Mouse (Mus musculus): Measurements from ENCODE around the gene Astn2. TPM values are rescaled to one million over a fixed set of nuclear protein-coding genes. Genes with fewer than 3 reads are reported as not detected.

Gene Astn2
- polyA plus RNA-seq, 1 experiment from 2014 or later: 1.2 TPM

- Histone ChIP-seq H3K4me1 (replicated peaks; ENCODE audit: control insufficient read depth, insufficient read depth, low read length) (no peaks in the 10 kb centered on the region; the same call in 1 of the 2 replicates), H3K27ac (ENCODE audit: low read depth, low read length) (peak overlapping the region; percentile 3; the same call in 1 of the 2 replicates), H3K9ac (ENCODE audit: low read depth, low read length) (no peak overlapping the region), H3K4me2 (replicated peaks; ENCODE audit: low read depth, low read length) (no peak overlapping the region), H3K4me3 (ENCODE audit: low read depth, low read length) (no peak overlapping the region), H3K9me3 (ENCODE audit: control insufficient read depth, low read length) (no peaks in the 10 kb centered on the region), H3K27me3 (ENCODE audit: control insufficient read depth, insufficient read depth, low read length) (no peaks in the 10 kb centered on the region), H3K36me3 (ENCODE audit: control insufficient read depth, insufficient read depth, low read length) (no peaks in the 10 kb centered on the region)
- WGBS: 1% methylated on average over 3 of the region's 3 CpGs
- DNase-seq (ENCODE audit: low spot score) (peak; percentile 60), ATAC-seq (ENCODE audit: low FRiP score) (peak; percentile 90)
Observed at GRCm38 (mm10) chr4:65420511-65420931, 983.9 kb downstream of the Astn2 start.

- DNase-seq (ENCODE audit: low spot score) (no peak), ATAC-seq (ENCODE audit: low FRiP score) (no peak)
- Histone ChIP-seq H3K4me2 (replicated peaks; ENCODE audit: low read depth, low read length) (no peak overlapping the region), H3K4me3 (ENCODE audit: low read depth, low read length) (no peak overlapping the region), H3K9ac (ENCODE audit: low read depth, low read length) (no peak overlapping the region), H3K27me3 (ENCODE audit: control insufficient read depth, insufficient read depth, low read length) (no peaks in the 10 kb centered on the region), H3K9me3 (ENCODE audit: control insufficient read depth, low read length) (no peaks in the 10 kb centered on the region), H3K27ac (ENCODE audit: low read depth, low read length) (no peak overlapping the region), H3K36me3 (ENCODE audit: control insufficient read depth, insufficient read depth, low read length) (no peaks in the 10 kb centered on the region), H3K4me1 (replicated peaks; ENCODE audit: control insufficient read depth, insufficient read depth, low read length) (no peaks in the 10 kb centered on the region)
- 86% methylated on average over 4 of the region's 4 CpGs for WGBS
Observed at GRCm38 (mm10) chr4:65415507-65415906, 988.9 kb downstream of the Astn2 start.

GRCm38 (mm10) chr4:65402836-65403634, 1001.4 kb downstream of the Astn2 start:
- no peak for ATAC-seq (ENCODE audit: low FRiP score)
- Histone ChIP-seq H3K9me3 (ENCODE audit: control insufficient read depth, low read length) (no peaks in the 10 kb centered on the region), H3K4me1 (replicated peaks; ENCODE audit: control insufficient read depth, insufficient read depth, low read length) (no peaks in the 10 kb centered on the region), H3K36me3 (ENCODE audit: control insufficient read depth, insufficient read depth, low read length) (no peaks in the 10 kb centered on the region), H3K9ac (ENCODE audit: low read depth, low read length) (no peak overlapping the region), H3K27ac (ENCODE audit: low read depth, low read length) (no peak overlapping the region), H3K27me3 (ENCODE audit: control insufficient read depth, insufficient read depth, low read length) (no peaks in the 10 kb centered on the region), H3K4me2 (replicated peaks; ENCODE audit: low read depth, low read length) (no peak overlapping the region), H3K4me3 (ENCODE audit: low read depth, low read length) (no peak overlapping the region)
- WGBS: 77% methylated on average over 6 of the region's 6 CpGs
- DNase-seq (ENCODE audit: low spot score): peak; percentile 6

- 82% methylated on average over 5 of the region's 5 CpGs for WGBS
Observed at GRCm38 (mm10) chr4:65402286-65402685, 1002.1 kb downstream of the Astn2 start.

GRCm38 (mm10) chr4:65399457-65399856, 1005.0 kb downstream of the Astn2 start:
- H3K36me3 ChIP-seq (ENCODE audit: control insufficient read depth, insufficient read depth, low read length): no peaks in the 10 kb centered on the region
- H3K9ac ChIP-seq (ENCODE audit: low read depth, low read length): no peak overlapping the region
- WGBS: 98% methylated on average over 4 of the region's 4 CpGs
- no peaks in the 10 kb centered on the region for H3K27me3 ChIP-seq (ENCODE audit: control insufficient read depth, insufficient read depth, low read length)
- H3K4me2 ChIP-seq (replicated peaks; ENCODE audit: low read depth, low read length): no peak overlapping the region
- no peak for ATAC-seq (ENCODE audit: low FRiP score)
- H3K9me3 ChIP-seq (ENCODE audit: control insufficient read depth, low read length): no peaks in the 10 kb centered on the region
- DNase-seq (ENCODE audit: low spot score): no peak
- no peak overlapping the region for H3K27ac ChIP-seq (ENCODE audit: low read depth, low read length)
- H3K4me1 ChIP-seq (replicated peaks; ENCODE audit: control insufficient read depth, insufficient read depth, low read length): no peaks in the 10 kb centered on the region
- no peak overlapping the region for H3K4me3 ChIP-seq (ENCODE audit: low read depth, low read length)

More at GRCm38 (mm10) chr4:65402286-65402685, 1002.1 kb downstream of the Astn2 start:
- no peaks in the 10 kb centered on the region for H3K4me1 ChIP-seq (replicated peaks; ENCODE audit: control insufficient read depth, insufficient read depth, low read length)
- H3K36me3 ChIP-seq (ENCODE audit: control insufficient read depth, insufficient read depth, low read length): no peaks in the 10 kb centered on the region
- ATAC-seq (ENCODE audit: low FRiP score) (no peak), DNase-seq (ENCODE audit: low spot score) (no peak)
- no peaks in the 10 kb centered on the region for H3K27me3 ChIP-seq (ENCODE audit: control insufficient read depth, insufficient read depth, low read length)
- no peak overlapping the region for H3K9ac ChIP-seq (ENCODE audit: low read depth, low read length)
- no peak overlapping the region for H3K27ac ChIP-seq (ENCODE audit: low read depth, low read length)
- H3K4me2 ChIP-seq (replicated peaks; ENCODE audit: low read depth, low read length): no peak overlapping the region
- H3K4me3 ChIP-seq (ENCODE audit: low read depth, low read length): no peak overlapping the region
- H3K9me3 ChIP-seq (ENCODE audit: control insufficient read depth, low read length): no peaks in the 10 kb centered on the region

- H3K27ac ChIP-seq (ENCODE audit: low read depth, low read length): no peak overlapping the region
- H3K9ac ChIP-seq (ENCODE audit: low read depth, low read length): no peak overlapping the region
- H3K9me3 ChIP-seq (ENCODE audit: control insufficient read depth, low read length): no peaks in the 10 kb centered on the region
- H3K27me3 ChIP-seq (ENCODE audit: control insufficient read depth, insufficient read depth, low read length): no peaks in the 10 kb centered on the region
- no peak for ATAC-seq (ENCODE audit: low FRiP score)
- H3K4me1 ChIP-seq (replicated peaks; ENCODE audit: control insufficient read depth, insufficient read depth, low read length): no peaks in the 10 kb centered on the region
- no peak for DNase-seq (ENCODE audit: low spot score)
- H3K36me3 ChIP-seq (ENCODE audit: control insufficient read depth, insufficient read depth, low read length): no peaks in the 10 kb centered on the region
- 78% methylated on average over 3 of the region's 3 CpGs for WGBS
- H3K4me3 ChIP-seq (ENCODE audit: low read depth, low read length): no peak overlapping the region
- H3K4me2 ChIP-seq (replicated peaks; ENCODE audit: low read depth, low read length): no peak overlapping the region
Observed at GRCm38 (mm10) chr4:65396806-65397205, 1007.6 kb downstream of the Astn2 start.

GRCm38 (mm10) chr4:65391001-65391400, 1013.4 kb downstream of the Astn2 start:
- no peak overlapping the region for H3K4me3 ChIP-seq (ENCODE audit: low read depth, low read length)
- no peaks in the 10 kb centered on the region for H3K9me3 ChIP-seq (ENCODE audit: control insufficient read depth, low read length)
- H3K4me1 ChIP-seq (replicated peaks; ENCODE audit: control insufficient read depth, insufficient read depth, low read length): no peaks in the 10 kb centered on the region
- H3K9ac ChIP-seq (ENCODE audit: low read depth, low read length): no peak overlapping the region
- WGBS: 62% methylated on average over 4 of the region's 4 CpGs
- no peak for DNase-seq (ENCODE audit: low spot score)
- no peaks in the 10 kb centered on the region for H3K36me3 ChIP-seq (ENCODE audit: control insufficient read depth, insufficient read depth, low read length)
- ATAC-seq (ENCODE audit: low FRiP score): no peak
- no peak overlapping the region for H3K4me2 ChIP-seq (replicated peaks; ENCODE audit: low read depth, low read length)
- H3K27ac ChIP-seq (ENCODE audit: low read depth, low read length): no peak overlapping the region
- no peaks in the 10 kb centered on the region for H3K27me3 ChIP-seq (ENCODE audit: control insufficient read depth, insufficient read depth, low read length)

- Histone ChIP-seq H3K4me2 (replicated peaks; ENCODE audit: low read depth, low read length) (no peak overlapping the region), H3K4me1 (replicated peaks; ENCODE audit: control insufficient read depth, insufficient read depth, low read length) (no peaks in the 10 kb centered on the region), H3K9ac (ENCODE audit: low read depth, low read length) (no peak overlapping the region), H3K27ac (ENCODE audit: low read depth, low read length) (no peak overlapping the region), H3K36me3 (ENCODE audit: control insufficient read depth, insufficient read depth, low read length) (no peaks in the 10 kb centered on the region), H3K9me3 (ENCODE audit: control insufficient read depth, low read length) (no peaks in the 10 kb centered on the region), H3K27me3 (ENCODE audit: control insufficient read depth, insufficient read depth, low read length) (no peaks in the 10 kb centered on the region), H3K4me3 (ENCODE audit: low read depth, low read length) (no peak overlapping the region)
- DNase-seq (ENCODE audit: low spot score) (no peak), ATAC-seq (ENCODE audit: low FRiP score) (no peak)
- WGBS: 94% methylated on average over 4 of the region's 4 CpGs
Observed at GRCm38 (mm10) chr4:65383070-65383469, 1021.3 kb downstream of the Astn2 start.

- Histone ChIP-seq H3K4me1 (replicated peaks; ENCODE audit: control insufficient read depth, insufficient read depth, low read length) (no peaks in the 10 kb centered on the region), H3K4me2 (replicated peaks; ENCODE audit: low read depth, low read length) (no peak overlapping the region), H3K4me3 (ENCODE audit: low read depth, low read length) (no peak overlapping the region), H3K27me3 (ENCODE audit: control insufficient read depth, insufficient read depth, low read length) (no peaks in the 10 kb centered on the region), H3K36me3 (ENCODE audit: control insufficient read depth, insufficient read depth, low read length) (no peaks in the 10 kb centered on the region), H3K27ac (ENCODE audit: low read depth, low read length) (no peak overlapping the region), H3K9ac (ENCODE audit: low read depth, low read length) (no peak overlapping the region), H3K9me3 (ENCODE audit: control insufficient read depth, low read length) (no peaks in the 10 kb centered on the region)
- DNase-seq (ENCODE audit: low spot score): no peak
- no peak for ATAC-seq (ENCODE audit: low FRiP score)
- WGBS: 92% methylated on average over 4 of the region's 4 CpGs
Observed at GRCm38 (mm10) chr4:65379461-65379860, 1025.0 kb downstream of the Astn2 start.

All from hindbrain, embryonic 11.5 days (tissue).